Mouse (Mus musculus) spleen, postnatal 14 days (tissue): ENCODE measurements around the gene Akr1c12.
"Not testable (repeated sequence)": the region's sequence is repeated elsewhere in the genome, so short reads cannot be mapped to it uniquely, and the experiment has no call there.

Source experiments
- DNase-seq, 2 experiments: peaks; one replicate each; pipeline ENCODE4 v3.0.0; 2021 to 2022; ENCODE audit warnings: low spot score in 2 of 2

The Akr1c12 gene

DNA sequence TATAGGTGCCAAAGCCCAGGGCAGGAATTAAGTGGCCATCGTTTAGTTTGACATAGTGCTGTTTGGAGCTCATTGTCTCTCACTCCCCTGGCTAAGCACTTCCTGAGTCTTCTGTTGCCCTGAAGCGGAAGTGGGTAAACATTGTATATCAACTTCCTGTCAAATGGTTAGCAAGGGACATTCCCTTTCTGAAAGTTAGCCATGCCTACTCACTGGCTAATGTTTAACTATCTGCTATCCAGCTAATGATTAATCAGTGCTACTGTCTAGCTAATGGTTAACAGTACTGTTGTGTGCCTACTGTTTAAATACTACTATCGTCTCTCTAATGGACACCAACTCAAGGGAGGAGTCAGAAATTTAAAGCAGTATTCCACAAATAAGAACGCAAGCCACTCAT lies at the start of gene Akr1c12:
Akr1c12 (minus strand) TSS at position 150 of the 400 bp plus-strand sequence.
- no peak for DNase-seq

DNA sequence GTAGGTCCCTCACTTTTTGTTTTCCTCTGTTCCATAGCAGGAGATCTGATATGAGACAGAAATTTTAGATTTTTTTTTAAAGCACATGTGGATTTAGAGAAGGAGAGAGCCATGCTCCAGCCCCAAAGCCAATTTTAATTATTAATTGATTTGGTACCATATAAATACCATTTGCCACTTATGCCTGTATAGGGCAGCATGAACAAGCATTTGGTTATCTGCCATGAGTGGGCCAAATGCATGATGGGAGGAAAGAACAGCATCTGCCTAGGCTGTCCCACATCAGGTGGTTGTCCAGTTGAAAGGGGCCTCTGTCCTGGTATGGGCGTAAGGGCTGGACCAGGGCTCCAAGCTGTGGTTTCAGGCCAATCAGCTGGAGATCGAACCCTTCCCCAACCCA lies 39.5 kb upstream of the Akr1c12 start:
- no peak for DNase-seq

DNA sequence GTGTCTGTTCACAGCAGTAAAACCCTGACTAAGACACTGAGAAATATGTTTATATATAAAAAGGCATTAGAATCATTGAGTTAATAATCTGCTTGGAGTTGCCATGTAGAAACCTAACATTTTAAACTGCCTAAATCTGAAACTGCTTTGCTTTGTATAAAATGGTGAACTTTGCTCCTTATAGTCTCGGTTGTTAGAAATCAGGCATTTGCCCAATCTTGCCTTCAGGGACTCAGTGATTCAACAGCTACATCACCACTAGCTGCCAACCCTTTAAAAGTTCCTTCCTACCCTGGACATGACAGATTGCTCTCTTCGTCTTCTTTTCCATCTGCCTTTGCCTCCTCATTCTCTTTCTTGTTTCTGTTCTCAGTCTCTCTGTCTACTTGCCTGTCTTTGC lies 34.7 kb upstream of the Akr1c12 start:
- DNase-seq: no peak

DNA sequence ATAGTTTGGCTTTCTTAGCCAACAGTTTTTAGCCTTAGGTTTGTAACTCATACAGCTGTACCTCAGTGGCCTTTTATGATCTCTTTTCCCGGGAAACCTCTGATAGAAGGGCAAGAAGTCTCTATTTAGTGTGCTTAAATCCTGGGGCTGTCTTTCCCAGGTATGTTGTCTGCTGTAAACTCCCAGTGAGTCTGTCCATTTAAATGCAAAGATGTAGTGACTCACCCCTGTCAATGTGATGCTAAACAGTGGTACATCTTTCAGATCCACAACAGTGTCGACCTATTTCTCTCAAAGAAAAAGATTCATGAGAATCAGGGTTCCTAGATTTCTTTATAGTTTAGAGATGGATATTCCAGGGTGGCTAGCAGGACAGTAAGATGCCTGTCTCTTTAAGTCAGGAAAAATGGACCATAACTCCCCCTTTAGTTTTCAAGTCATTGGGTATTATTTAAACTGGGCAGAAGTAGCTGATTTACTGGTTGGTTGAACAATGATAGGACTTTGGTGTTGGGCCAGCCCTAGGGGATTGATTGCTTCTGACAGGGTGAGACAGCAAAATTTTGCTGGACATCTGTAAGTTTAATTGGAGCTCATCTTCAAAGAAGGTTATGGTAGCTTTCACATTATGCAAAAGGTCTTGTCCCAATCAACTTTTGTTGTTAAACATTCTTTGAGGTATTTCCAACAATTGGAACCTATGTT lies 25.8 kb upstream of the Akr1c12 start:
- DNase-seq: no peak

DNA sequence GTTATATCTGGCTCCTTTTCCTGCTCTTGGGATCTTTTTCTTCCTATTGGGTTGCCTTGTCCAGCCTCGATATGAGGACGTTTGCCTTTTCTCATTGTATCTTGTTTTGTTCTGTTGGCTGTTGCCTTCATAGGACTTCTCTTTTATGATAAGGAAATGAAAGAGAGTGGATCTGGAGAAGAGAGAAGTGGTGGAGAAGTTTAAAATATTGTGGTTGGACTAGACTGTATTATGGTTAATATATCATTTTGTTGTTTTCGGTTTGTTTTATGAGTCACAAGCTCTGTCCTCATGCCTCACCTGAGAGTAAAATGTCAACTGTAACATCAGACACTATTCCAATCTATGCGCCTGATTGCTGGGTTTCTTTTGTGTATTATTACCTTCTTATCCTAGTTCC lies 17.8 kb upstream of the Akr1c12 start:
- DNase-seq: no peak

DNA sequence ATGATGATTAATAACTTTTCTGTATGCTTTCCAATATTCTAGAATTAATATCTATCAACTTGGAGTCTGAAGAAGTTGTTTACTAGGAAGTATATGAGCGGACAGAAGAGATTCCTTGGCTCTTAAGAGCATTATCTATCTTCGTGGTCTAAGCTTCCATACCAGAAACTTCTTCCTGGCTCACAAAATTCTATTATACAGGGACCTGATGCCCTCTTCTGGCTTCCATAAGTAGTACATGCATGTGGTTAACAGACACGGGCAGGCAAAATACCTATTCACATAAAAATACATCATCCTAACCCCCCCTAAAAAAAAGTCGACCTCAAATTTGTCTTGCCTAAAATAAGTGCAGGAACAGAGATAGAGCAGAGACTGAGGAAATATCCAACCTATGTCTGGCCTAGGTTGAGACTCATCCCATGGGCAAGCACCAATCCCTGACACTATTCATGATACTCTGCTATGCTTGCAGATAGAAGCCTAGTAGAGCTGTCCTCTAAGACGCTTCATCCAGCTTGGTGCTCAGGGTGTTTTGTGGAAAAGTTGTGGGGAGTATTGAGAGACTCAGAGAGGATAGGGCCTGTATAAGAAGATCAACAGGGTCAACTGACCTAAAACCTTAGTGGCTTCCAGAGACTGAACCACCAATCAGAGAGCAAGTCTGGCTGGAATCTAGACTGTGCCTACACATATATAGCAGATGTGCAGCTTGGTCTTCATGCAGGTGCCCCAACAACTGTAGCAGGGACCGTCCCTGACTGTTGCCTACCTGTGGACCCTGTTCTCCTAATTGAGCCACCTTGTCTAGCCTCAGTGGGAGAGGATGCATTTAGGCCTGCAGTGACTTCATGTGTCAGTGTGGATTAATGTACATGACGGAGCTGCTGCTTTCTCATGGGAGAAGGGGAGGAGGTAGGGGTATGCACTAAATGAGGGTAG lies 2.5 kb upstream of the Akr1c12 start:
- DNase-seq: no peak

DNA sequence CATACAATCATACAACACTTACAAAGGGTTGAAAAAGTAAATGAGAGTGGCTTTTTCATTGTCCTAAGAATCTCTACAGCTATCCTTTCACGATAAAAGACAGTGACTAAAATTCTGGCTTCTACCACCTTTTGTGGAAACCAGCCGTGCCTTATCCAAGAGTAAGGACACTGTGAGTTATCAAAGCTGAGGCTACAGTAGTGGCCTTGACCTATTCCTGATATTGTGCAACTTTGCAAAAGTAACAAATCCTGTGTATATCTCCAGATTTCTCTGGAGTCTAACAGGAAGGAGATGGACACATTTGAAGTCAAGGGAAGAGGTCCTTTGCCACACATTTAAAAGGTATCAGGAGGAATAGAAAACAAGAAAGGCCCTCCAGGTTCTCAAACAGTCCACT lies 1.7 kb downstream of the Akr1c12 start:
- DNase-seq: no peak

DNA sequence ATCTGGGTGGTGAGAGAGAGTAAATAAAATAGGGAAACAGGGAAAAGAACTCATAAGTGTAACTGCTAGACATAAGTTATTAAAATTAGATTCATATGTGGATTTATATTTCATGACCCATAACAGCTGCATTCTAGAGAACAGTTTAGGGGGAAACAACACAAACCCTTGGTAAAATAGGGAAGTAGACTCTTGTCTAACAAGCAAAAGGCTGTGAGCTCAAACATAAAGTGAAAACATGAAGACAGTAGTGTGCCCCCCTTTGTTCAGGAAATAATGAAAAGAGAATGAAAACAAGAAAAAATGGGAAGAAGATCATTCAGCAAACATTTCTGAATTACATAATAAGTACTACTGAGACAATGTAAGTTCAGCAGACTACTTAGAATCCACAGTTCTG lies 8.4 kb downstream of the Akr1c12 start:
- DNase-seq: no peak

DNA sequence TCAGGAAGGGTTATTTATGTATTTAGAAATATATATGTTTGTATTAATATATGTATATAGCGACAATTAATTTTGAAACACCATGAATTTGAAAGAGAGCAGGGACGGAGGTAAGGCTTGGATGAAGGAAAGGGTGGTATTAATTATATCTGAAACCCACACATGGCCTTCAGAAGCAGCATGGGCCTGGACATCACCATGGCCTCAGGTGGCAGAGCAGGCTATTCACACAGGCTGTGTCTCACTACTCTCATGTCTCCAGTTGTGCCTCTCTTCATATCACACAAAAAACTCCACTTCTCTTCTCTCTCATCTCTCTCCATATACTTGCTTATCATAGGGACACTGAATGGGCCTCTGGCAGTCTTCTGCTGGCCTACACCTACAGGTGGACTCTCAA lies 13.8 kb downstream of the Akr1c12 start:
- DNase-seq: not testable (repeated sequence)

DNA sequence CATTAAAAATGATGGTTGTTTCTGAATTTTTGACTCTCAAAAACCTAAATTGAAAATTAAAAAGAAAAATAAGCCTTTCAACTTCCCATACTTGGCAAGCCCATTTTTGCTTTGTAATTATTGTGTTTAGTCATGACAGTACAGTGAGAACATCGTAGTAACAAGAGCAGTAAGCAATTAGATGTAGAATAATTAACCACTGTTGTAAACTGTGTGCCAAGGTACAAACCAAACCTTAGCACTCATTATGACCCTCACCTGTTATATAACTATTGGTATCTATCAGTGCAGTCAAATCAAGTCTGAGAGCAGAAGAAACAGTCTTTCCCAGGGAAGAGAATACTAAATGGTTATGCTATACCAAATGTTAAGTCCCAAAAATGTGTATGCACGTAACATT lies 14.2 kb downstream of the Akr1c12 start:
- DNase-seq: no peak

DNA sequence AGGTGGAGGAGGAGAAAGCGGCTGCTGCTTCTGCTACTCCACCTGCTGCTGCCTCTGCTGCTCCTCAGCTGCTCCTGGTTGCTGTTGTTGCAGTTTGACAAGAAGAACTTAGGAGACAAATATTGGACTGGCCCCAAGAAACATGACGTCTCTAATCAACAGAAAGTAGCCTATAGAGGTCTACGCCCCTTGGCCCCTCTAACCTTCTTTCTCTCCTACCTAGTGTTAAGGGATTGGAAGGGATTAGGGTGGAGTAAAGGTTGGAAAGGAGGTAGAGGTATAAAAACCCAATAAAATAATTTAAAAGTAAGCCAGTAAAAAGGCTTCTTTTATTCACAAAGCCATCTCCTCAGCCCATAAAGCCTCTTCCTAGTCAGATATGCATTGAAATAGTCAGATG lies 14.6 kb downstream of the Akr1c12 start:
- no peak for DNase-seq

DNA sequence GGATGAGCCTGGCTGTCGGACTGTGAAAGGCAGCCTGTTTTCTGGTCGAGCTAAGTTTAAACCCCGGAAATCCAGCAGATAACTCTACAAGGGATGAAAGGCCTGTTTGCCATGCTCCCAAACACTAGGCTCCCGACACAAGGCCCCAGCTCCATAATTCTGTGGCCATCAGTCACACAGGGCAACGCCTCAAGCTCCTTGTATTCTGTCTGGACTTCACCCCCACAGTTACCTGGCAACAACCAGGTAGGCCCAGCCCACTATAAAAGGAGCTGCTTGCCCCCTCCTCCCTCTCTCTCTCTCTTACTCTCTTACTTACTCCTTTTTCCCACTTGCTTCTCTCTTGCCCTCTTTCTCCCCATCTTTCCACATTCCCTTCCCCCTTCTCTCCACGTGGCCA lies 21.9 kb downstream of the Akr1c12 start:
- DNase-seq: no peak

DNA sequence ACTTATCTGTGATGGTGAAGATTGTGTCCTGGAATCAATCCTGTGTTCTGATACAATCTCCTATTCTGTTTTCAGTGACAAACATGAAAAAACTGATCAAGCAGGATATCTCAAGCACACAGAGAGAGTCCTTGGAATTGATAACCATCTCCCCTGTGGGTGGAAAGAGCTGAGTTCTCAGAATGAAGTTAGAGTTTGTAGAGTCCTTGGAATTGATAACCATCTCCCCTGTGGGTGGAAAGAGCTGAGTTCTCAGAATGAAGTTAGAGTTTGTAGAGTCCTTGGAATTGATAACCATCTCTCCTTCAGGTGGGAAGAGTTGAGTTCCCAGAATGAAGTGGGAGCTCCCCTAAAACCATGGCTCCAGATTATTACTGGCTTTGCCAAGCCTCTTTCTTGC lies 22.3 kb downstream of the Akr1c12 start:
- DNase-seq: not testable (repeated sequence)

DNA sequence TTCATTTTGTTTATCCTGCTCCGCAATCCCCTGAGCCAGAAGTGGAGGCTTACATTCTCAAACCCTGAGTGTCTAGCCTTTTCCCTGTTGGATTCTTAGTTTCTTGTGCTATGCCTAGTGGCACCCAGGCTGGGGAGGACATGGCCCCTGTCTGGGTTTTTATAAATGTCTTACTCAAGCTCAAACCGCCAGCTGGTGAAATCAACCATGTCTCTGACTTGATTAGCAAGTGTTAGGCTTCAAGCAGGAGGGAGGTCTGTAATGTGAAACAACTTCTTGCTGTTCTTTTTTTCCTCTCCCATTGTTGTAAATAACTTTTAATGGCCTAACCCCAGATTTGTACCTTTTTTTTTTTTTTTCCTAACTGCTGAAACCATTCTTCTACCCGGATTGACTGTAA lies 29.9 kb downstream of the Akr1c12 start:
- DNase-seq: no peak

DNA sequence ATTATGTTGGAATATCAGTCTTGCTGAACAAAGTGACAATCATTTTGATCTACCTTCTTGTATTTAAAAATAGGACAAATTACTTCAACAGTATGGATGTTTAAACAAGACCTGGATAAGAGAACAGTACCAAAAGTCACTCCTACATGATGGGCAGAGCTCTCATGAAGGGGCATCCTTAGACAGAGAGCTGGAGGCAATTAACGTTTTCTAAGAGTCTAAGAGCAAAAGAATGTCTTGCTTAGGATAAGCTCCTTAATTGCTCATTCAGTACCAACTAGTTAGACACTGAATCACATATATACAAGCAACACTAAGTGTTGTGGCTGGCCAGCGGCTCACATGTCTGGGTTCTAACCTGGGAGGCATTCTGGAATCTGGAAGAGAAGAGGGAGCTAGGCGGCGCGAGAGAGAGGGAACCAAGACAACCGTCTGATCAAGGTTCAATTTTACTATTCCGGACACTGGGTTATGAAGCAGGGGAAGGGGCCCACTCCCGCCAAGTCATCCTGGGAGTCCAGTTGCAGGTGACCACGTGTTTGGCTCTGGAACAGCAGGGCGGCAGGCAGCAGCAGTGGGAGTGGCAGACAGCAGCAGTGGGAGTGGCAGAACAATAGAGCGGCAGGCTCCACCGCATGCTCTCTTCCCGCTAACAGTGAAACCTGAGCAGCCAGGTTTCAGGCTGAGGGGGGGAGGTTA lies 34.2 kb downstream of the Akr1c12 start:
- DNase-seq: no peak

DNA sequence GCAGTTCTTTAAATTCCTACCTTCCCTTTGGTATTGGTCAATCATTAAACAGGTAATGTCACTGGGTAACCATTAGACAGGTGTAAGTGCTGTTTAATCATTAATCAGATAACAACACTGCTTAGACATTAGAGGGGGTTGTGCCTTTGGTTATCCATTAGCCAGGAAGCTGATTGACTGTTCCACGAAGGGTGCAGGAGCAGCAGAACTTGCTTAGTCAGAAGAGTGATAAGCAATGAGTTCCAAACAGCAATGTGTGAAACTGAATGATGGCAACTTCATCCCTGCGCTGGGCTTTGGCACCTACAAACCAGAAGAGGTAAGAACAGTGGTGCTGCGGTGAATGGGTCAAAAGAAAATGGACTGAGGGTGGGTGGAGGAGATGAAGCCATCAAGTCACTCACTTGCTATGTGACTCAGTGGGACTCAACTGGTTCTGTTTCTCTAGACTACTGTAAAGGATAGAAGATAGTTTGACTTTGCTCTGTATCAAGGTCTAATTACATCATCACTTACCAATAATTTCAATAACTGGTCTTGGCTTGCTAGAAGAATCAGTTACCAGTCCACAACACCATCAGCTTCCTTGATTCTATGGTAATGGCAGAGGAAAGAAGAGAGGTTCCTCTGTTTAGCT lies 45.6 kb downstream of the Akr1c12 start:
- no peak for DNase-seq

DNA sequence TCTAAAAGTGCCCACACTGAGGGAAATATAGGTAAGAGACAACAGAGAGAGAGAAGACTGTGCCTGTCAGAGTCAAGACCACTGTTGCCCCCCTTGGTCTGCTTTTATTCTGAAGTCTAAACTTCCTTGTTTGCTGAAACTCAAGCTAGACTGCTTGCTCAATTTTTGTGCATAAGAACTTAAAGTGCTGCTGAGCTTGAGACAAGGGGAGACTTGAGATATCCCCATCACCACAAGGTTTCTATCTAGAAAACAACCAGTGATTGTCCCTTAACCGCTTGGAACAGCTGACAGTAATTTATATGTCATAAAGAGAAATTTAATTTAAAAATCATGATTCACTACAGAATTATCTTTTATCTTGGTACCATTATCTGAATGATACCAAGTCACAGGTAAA lies 46.1 kb downstream of the Akr1c12 start:
- DNase-seq: no peak

DNA sequence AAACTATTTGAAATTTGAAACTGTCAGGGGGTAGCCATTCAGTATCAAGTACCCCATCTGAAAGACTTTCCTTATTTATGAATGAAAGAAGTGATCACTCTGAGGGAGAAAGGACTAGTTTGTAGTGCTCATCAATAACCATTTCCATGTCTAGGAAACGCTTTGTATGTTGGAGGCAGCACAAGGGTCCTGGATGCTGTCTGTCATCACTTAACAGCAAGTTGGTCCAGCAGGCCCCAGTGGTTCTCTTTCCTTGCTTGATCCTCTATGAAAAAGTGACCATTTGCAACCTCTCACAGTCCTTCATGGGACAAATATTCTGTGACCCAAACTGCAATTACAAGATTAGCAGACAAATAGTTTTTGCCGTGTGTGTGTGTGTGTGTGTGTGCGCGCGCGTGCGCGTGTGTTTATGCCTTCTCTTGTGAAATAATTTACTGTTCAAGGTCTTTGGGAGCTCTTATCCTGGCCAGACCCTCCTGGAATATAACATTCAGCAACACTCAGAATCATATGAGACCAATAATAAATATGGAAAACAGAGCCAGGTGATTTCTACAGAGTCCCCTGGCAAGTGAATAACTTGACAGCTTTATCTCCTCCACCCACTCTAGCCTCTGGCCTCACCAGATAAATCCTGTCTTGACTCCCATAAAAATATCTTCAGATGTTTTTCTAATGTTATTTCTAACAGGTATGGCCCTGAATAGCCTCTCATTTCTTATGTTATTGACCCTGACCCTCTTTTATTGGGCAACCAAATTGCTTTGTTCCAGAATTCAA lies 48.2 kb downstream of the Akr1c12 start:
- DNase-seq: no peak

DNA sequence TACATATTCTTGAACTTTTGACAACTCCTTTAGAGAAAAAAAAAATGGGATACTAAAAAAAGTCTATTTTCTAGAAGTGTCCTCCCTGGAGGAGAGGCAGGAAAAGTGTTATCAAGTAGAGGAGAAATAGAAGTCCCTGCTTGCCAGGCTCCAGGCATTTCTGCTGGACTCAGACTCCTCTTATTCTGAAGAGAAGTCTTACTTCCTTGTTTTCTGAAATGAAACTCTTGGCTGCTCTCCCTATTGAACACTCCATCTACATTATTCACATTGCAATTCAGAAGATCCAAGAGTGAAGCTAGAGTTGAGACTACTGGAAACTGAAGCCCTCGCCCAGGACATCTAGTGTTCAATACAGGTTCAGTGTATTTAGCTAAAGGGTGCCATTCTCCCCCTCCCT lies 50.8 kb downstream of the Akr1c12 start, which contains the start of gene Akr1c19:
Akr1c19 (plus strand) TSS at position 260 of the 400 bp plus-strand sequence.
- no peak for DNase-seq
